ENCODE assay signal across 9 mouse cellular contexts in the genomic region with DNA sequence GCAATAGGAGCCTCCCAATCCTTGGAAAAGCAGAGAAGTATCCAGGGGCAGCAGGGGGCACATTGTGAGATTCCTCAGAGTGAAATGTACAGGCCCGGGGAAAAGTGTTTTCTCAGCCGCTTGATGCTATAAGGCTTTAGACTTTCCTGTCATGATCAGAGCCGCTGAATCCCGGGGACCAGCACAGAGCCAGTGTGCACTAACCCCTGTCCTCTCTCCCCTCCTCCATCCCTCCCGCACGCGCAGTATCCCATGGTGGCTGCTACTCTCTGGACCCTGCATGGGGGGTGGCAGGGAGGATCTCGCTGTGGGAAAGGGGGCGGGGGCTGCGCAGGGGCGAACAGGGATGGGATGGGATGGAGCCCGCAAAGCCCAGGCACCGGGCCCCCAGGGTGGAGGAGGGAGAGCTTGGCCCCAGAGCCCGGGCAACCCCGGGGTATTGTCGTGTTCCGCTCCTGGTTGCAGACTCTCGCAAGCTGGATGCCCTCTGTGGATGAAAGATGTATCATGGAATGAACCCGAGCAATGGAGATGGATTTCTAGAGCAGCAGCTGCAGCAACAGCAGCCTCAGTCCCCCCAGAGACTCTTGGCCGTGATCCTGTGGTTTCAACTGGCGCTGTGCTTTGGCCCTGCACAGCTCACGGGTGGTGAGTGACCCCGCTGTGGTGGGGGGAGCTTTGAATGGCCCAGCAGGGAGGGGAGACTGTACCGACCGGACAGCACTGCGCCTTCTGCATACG. TPM values are rescaled to one million over a fixed set of nuclear protein-coding genes. Genes with fewer than 3 reads are reported as not detected.
DNase-seq lines count a peak whose midpoint lies in the region; ATAC-seq and TF ChIP-seq lines count a peak whose summit lies in the region.
"Had no signal": no experiment of that assay in that cellular context is flagged by ENCODE, and none has a peak within 500 bp of the region (broad histone marks: within the 10 kb centered on the region; RNA-seq: fewer than 3 reads in every experiment).

No protein-coding gene starts in this region.

- ATAC-seq in forebrain, embryonic 11.5 days (replicated peaks; ENCODE audit: low FRiP score): peak; percentile 78
- peak; percentile 67 for ATAC-seq in intestine, embryonic 15.5 days
- ATAC-seq in stomach, postnatal 0 days (ENCODE audit: low FRiP score, low TSS enrichment): peak; percentile 49

- no peak for TF ChIP-seq CTCF in stomach, postnatal 0 days (IDR thresholded peaks at IDR 0.05; ENCODE audit: low read depth)

- no peaks in the 10 kb centered on the region for H3K9me3 ChIP-seq in heart, embryonic 10.5 days
- no peaks in the 10 kb centered on the region for H3K9me3 ChIP-seq in forebrain, embryonic 11.5 days (ENCODE audit: control insufficient read depth, low read length)
- no peaks in the 10 kb centered on the region for H3K9me3 ChIP-seq in intestine, embryonic 15.5 days
- H3K9me3 ChIP-seq in stomach, postnatal 0 days (ENCODE audit: control insufficient read depth, low read length): no peaks in the 10 kb centered on the region

- H3K9ac ChIP-seq in forebrain, embryonic 11.5 days (ENCODE audit: low read length): peak overlapping the region; percentile 57
- peak overlapping the region; percentile 51 for H3K9ac ChIP-seq in intestine, embryonic 15.5 days
- H3K9ac ChIP-seq in stomach, postnatal 0 days (ENCODE audit: low read length): peak overlapping the region; percentile 61

- H3K27me3 ChIP-seq in heart, embryonic 10.5 days (ENCODE audit: insufficient read depth, poor library complexity, severe bottlenecking): peaks cover 52% of the 10 kb centered on the region; the same call in 1 of the 2 replicates
- H3K27me3 ChIP-seq in forebrain, embryonic 11.5 days (ENCODE audit: control insufficient read depth, insufficient read depth, low read length): peaks cover 14% of the 10 kb centered on the region
- no peaks in the 10 kb centered on the region; the same call in 1 of the 2 replicates for H3K27me3 ChIP-seq in intestine, embryonic 15.5 days (replicated peaks)
- H3K27me3 ChIP-seq in stomach, postnatal 0 days (ENCODE audit: control insufficient read depth, insufficient read depth, low read length): no peaks in the 10 kb centered on the region

- DNase-seq in heart, embryonic 10.5 days (ENCODE audit: low spot score): no peak
- DNase-seq in heart, postnatal 36 days: no peak
- DNase-seq in brain, adult 2 months (ENCODE audit: low read depth, low spot score): peak; percentile 56
- peak; percentile 74 for DNase-seq in forebrain, embryonic 11.5 days (ENCODE audit: low spot score)
- peak; percentile 13 for DNase-seq in lung, postnatal 10 days
- peak; percentile 35 for DNase-seq in stomach, postnatal 0 days (ENCODE audit: low spot score)
- DNase-seq in ovary, adult 18-20 months (ENCODE audit: low spot score): no peak

- H3K4me1 ChIP-seq in heart, embryonic 10.5 days: peaks cover 27% of the 10 kb centered on the region
- peaks cover 7% of the 10 kb centered on the region for H3K4me1 ChIP-seq in forebrain, embryonic 11.5 days (replicated peaks; ENCODE audit: control insufficient read depth, insufficient read depth, low read length)
- H3K4me1 ChIP-seq in intestine, embryonic 15.5 days (replicated peaks): peaks cover 12% of the 10 kb centered on the region
- H3K4me1 ChIP-seq in stomach, postnatal 0 days (replicated peaks; ENCODE audit: control insufficient read depth, insufficient read depth): no peaks in the 10 kb centered on the region

- H3K4me3 ChIP-seq in heart, embryonic 10.5 days: peak overlapping the region; percentile 76
- peak overlapping the region; percentile 50 for H3K4me3 ChIP-seq in forebrain, embryonic 11.5 days (ENCODE audit: low read depth, low read length)
- H3K4me3 ChIP-seq in intestine, embryonic 15.5 days (replicated peaks): peak overlapping the region; percentile 64
- peak overlapping the region; percentile 66 for H3K4me3 ChIP-seq in stomach, postnatal 0 days (ENCODE audit: low read depth, low read length)

- WGBS in heart, embryonic 10.5 days: under 1% methylated on average over 27 of the region's 27 CpGs
- 1% methylated on average over 27 of the region's 27 CpGs for WGBS in forebrain, embryonic 11.5 days
- 4% methylated on average over 27 of the region's 27 CpGs for WGBS in intestine, embryonic 15.5 days
- 6% methylated on average over 27 of the region's 27 CpGs for WGBS in stomach, postnatal 0 days

- intact Hi-C loops in heart, postnatal 36 days (cut with DNase I): no loop called here

- H3K36me3 ChIP-seq in heart, embryonic 10.5 days: no peaks in the 10 kb centered on the region
- H3K36me3 ChIP-seq in forebrain, embryonic 11.5 days (ENCODE audit: control insufficient read depth, insufficient read depth, low read length): no peaks in the 10 kb centered on the region
- no peaks in the 10 kb centered on the region for H3K36me3 ChIP-seq in intestine, embryonic 15.5 days
- no peaks in the 10 kb centered on the region for H3K36me3 ChIP-seq in stomach, postnatal 0 days (ENCODE audit: control insufficient read depth, insufficient read depth, low read length)

- peak overlapping the region; percentile 84 for H3K27ac ChIP-seq in heart, embryonic 10.5 days
- H3K27ac ChIP-seq in forebrain, embryonic 11.5 days (ENCODE audit: low read depth, low read length): no peak overlapping the region
- H3K27ac ChIP-seq in intestine, embryonic 15.5 days: no peak overlapping the region; the same call in 1 of the 2 replicates
- no peak overlapping the region for H3K27ac ChIP-seq in stomach, postnatal 0 days (replicated peaks)

- no peak for TF ChIP-seq EP300 in stomach, postnatal 0 days (optimal IDR thresholded peaks at IDR 0.05)

- H3K4me2 ChIP-seq in forebrain, embryonic 11.5 days (ENCODE audit: low read depth, low read length, severe bottlenecking): peak overlapping the region; percentile 96
- peak overlapping the region; percentile 97 for H3K4me2 ChIP-seq in intestine, embryonic 15.5 days (replicated peaks)
- peak overlapping the region; percentile 96 for H3K4me2 ChIP-seq in stomach, postnatal 0 days (replicated peaks; ENCODE audit: low read depth)

RNA-seq across cellular contexts. Expression of a gene that starts 1.1 kb away (rescaled TPM):
- 6.5 and 9.4 TPM in 2 replicates for polyA plus RNA-seq in heart, embryonic 10.5 days (2016; fragmentation: Nextera tagmentation; extraction: Ambion mirVana)
- under 1 TPM; 0.39 to 0.41 TPM for total RNA-seq in heart, postnatal 36 days (2021)
- polyA plus RNA-seq in forebrain, embryonic 11.5 days (2014; fragmentation: Nextera tagmentation; extraction: Ambion mirVana): 14.4 and 15.6 TPM in 2 replicates
- 15.1 and 15.5 TPM in 2 replicates for polyA plus RNA-seq in intestine, embryonic 15.5 days (2015; fragmentation: Nextera tagmentation; extraction: Ambion mirVana)
- 8.2 and 9.8 TPM in 2 replicates for polyA plus RNA-seq in stomach, postnatal 0 days (2015; fragmentation: Nextera tagmentation; extraction: Ambion mirVana)
- total RNA-seq: MEL had no signal

RNA-seq across cellular contexts. Expression of a gene that starts 15.7 kb away (rescaled TPM):
- 0.08 TPM in 1 of 2 replicates, not detected in the other for polyA plus RNA-seq in heart, embryonic 10.5 days (2016; fragmentation: Nextera tagmentation; extraction: Ambion mirVana)
- not detected for total RNA-seq in heart, postnatal 36 days (2021)
- polyA plus RNA-seq in forebrain, embryonic 11.5 days (2014; fragmentation: Nextera tagmentation; extraction: Ambion mirVana): not detected in 2 replicates
- not detected in 2 replicates for polyA plus RNA-seq in intestine, embryonic 15.5 days (2015; fragmentation: Nextera tagmentation; extraction: Ambion mirVana)
- not detected in 2 replicates for polyA plus RNA-seq in stomach, postnatal 0 days (2015; fragmentation: Nextera tagmentation; extraction: Ambion mirVana)
- total RNA-seq: MEL had no signal

Comparison
In these comparisons a context has a peak if more than half of its experiments do, and no peak if none do; other contexts are left out.
1. DNase-seq: peak in brain, adult 2 months (single experiment), forebrain, embryonic 11.5 days (single experiment), lung, postnatal 10 days (single experiment) and stomach, postnatal 0 days (single experiment); none in heart, embryonic 10.5 days (single experiment), heart, postnatal 36 days (0 of 2) and ovary, adult 18-20 months (single experiment).
2. Peak in every context shown above with its lines, with median percentiles within 50 percentile points of each other: H3K4me3 ChIP-seq, ATAC-seq, H3K4me2 ChIP-seq and H3K9ac ChIP-seq.